Comparison of ENCODE assay signal across 8 mouse cellular contexts in the genomic region with DNA sequence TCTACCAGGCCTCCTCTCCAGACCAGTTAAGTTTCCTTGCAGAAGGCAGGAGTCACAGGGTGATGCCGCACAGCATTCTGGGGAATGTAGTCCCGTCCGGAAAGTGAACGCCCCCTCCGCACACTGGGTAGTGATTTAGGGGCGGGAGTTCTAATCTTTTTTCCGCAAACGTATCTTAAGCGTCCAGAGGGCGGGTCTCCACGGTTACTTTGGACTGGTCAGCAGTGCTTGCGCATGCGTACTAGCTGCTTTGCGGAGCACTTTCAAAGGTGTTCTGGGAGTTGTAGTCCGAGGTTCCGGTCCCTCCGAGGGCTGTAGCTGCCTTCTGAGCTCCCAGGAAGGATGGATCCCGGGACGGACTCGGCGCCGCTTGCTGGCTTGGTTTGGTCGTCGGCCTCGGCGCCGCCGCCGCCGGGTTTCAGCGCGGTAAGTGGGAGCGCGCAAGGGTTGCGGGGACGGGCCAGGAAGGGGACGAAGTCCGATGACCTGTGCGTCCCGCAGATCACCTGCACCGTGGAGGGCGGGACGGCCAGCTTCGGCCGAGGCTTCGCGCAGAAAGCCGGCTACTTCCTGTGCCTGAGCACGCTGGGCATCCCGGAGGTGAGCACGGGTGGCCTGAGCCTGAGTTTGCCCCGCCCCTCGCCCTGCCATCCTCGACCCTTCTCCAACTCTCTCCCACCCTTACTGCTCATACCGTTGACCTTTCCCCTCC. TPM values are rescaled to one million over a fixed set of nuclear protein-coding genes. Genes with fewer than 3 reads are reported as not detected.
DNase-seq lines count a peak whose midpoint lies in the region; ATAC-seq lines count a peak whose summit lies in the region.

A gene (plus strand): TSS at position 291 of the 712 bp plus-strand sequence.

- H3K4me1 ChIP-seq in brown adipose tissue, adult 24 weeks (ENCODE audit: control insufficient read depth, insufficient read depth, insufficient read length, low read length): peaks cover 5% of the 10 kb centered on the region
- peaks cover 15% of the 10 kb centered on the region for H3K4me1 ChIP-seq in heart, embryonic 13.5 days
- H3K4me1 ChIP-seq in liver, embryonic 12.5 days: peaks cover 23% of the 10 kb centered on the region
- peaks cover 13% of the 10 kb centered on the region for H3K4me1 ChIP-seq in stomach, embryonic 15.5 days

- 0 out of 2 replicates have a peak, but pooled peaks cover 7% of the 10 kb centered on the region for H3K27me3 ChIP-seq in heart, embryonic 13.5 days (replicated peaks)
- peaks cover 4% of the 10 kb centered on the region; the same call in 1 of the 2 replicates for H3K27me3 ChIP-seq in liver, embryonic 12.5 days (replicated peaks)
- no peaks in the 10 kb centered on the region for H3K27me3 ChIP-seq in stomach, embryonic 15.5 days (replicated peaks)

- H3K9ac ChIP-seq in heart, embryonic 13.5 days: peak within 1 kb of the TSS; percentile 86
- H3K9ac ChIP-seq in liver, embryonic 12.5 days: peak within 1 kb of the TSS; percentile 73
- H3K9ac ChIP-seq in stomach, embryonic 15.5 days: peak within 1 kb of the TSS; percentile 83

- DNase-seq in CD4-positive, CD25-positive, alpha-beta regulatory T cell, adult 2 months (ENCODE audit: low read depth, low spot score): peak; percentile 97
- DNase-seq in fat pad, adult 2 months (ENCODE audit: extremely low read depth, low read depth, low spot score): peak; percentile 95
- DNase-seq in kidney, postnatal 10 days: peak; percentile 97
- DNase-seq in natural killer cell, adult 2 months (ENCODE audit: low spot score in 2 of 2): peak; percentile 96

- peak within 1 kb of the TSS; percentile 80 for H3K4me3 ChIP-seq in brown adipose tissue, adult 24 weeks (ENCODE audit: insufficient read depth, low read depth, low read length)
- H3K4me3 ChIP-seq in heart, embryonic 13.5 days: peak within 1 kb of the TSS; percentile 88
- H3K4me3 ChIP-seq in liver, embryonic 12.5 days: peak within 1 kb of the TSS; percentile 76
- H3K4me3 ChIP-seq in stomach, embryonic 15.5 days (replicated peaks): peak within 1 kb of the TSS; percentile 93

- no peaks in the 10 kb centered on the region for H3K9me3 ChIP-seq in heart, embryonic 13.5 days
- no peaks in the 10 kb centered on the region for H3K9me3 ChIP-seq in liver, embryonic 12.5 days (replicated peaks)
- H3K9me3 ChIP-seq in stomach, embryonic 15.5 days: no peaks in the 10 kb centered on the region

- H3K4me2 ChIP-seq in heart, embryonic 13.5 days: peak within 1 kb of the TSS; percentile 96
- H3K4me2 ChIP-seq in liver, embryonic 12.5 days: peak within 1 kb of the TSS; percentile 96
- peak within 1 kb of the TSS; percentile 92 for H3K4me2 ChIP-seq in stomach, embryonic 15.5 days

- H3K36me3 ChIP-seq in heart, embryonic 13.5 days: peaks cover 30% of the 10 kb centered on the region
- H3K36me3 ChIP-seq in liver, embryonic 12.5 days: peaks cover 27% of the 10 kb centered on the region
- peaks cover 12% of the 10 kb centered on the region for H3K36me3 ChIP-seq in stomach, embryonic 15.5 days

- WGBS in heart, embryonic 13.5 days: under 1% methylated on average over 55 of the region's 55 CpGs
- WGBS in liver, embryonic 12.5 days (ENCODE audit: insufficient replicate concordance): under 1% methylated on average over 55 of the region's 55 CpGs
- under 1% methylated on average over 55 of the region's 55 CpGs for WGBS in stomach, embryonic 15.5 days

- no peak within 1 kb of the TSS for H3K27ac ChIP-seq in brown adipose tissue, adult 24 weeks (replicated peaks; ENCODE audit: low read depth, low read length)
- H3K27ac ChIP-seq in heart, embryonic 13.5 days (replicated peaks): peak within 1 kb of the TSS; percentile 70
- peak within 1 kb of the TSS; percentile 59 for H3K27ac ChIP-seq in liver, embryonic 12.5 days
- peak within 1 kb of the TSS; percentile 41; the same call in 1 of the 2 replicates for H3K27ac ChIP-seq in stomach, embryonic 15.5 days

- peak; percentile 93 for ATAC-seq in heart, embryonic 13.5 days (ENCODE audit: extremely low read depth, insufficient number of reproducible peaks, low FRiP score, low TSS enrichment)
- peak; percentile 87 for ATAC-seq in liver, embryonic 12.5 days
- ATAC-seq in stomach, embryonic 15.5 days (ENCODE audit: insufficient read depth, low FRiP score, low read depth): peak; percentile 96

RNA-seq across cellular contexts. Expression of the gene that starts here (rescaled TPM):
- 29.7 and 30.9 TPM in 2 replicates for polyA plus RNA-seq in brown adipose tissue, adult 24 weeks (2012; ENCODE audit: insufficient read depth, insufficient read length, missing spikeins)
- 58.8 and 59.5 TPM in 2 replicates for polyA plus RNA-seq in heart, embryonic 13.5 days (2015; fragmentation: Nextera tagmentation; extraction: Ambion mirVana)
- 39.2 and 42.7 TPM in 2 replicates for polyA plus RNA-seq in liver, embryonic 12.5 days (2016; fragmentation: Nextera tagmentation; extraction: Ambion mirVana)
- polyA plus RNA-seq in stomach, embryonic 15.5 days (2015; fragmentation: Nextera tagmentation; extraction: Ambion mirVana): 97.6 and 107 TPM in 2 replicates
